In genomic region chr2:60698155-60698554, GRCm38 (mm10) we compare ENCODE assay signal across 9 mouse cellular contexts. TPM values are rescaled to one million over a fixed set of nuclear protein-coding genes. Genes with fewer than 3 reads are reported as not detected.
A peak's percentile ranks its signal among the peaks of the same experiment; 100 is the strongest.
DNase-seq lines count a peak whose midpoint lies in the region; ATAC-seq lines count a peak whose summit lies in the region.
"Had no signal": no experiment of that assay in that cellular context is flagged by ENCODE, and none has a peak within 500 bp of the region (broad histone marks: within the 10 kb centered on the region; RNA-seq: fewer than 3 reads in every experiment).

No protein-coding gene starts in this region.

- H3K4me2 ChIP-seq in liver, embryonic 12.5 days = no peak overlapping the region
- H3K4me2 ChIP-seq in stomach, embryonic 15.5 days = no peak overlapping the region
- H3K4me2 ChIP-seq in hindbrain, embryonic 16.5 days (ENCODE audit: low read length) = no peak overlapping the region

- no peak for ATAC-seq in liver, embryonic 12.5 days
- ATAC-seq in stomach, embryonic 15.5 days (ENCODE audit: insufficient read depth, low FRiP score, low read depth) = no peak
- no peak for ATAC-seq in hindbrain, embryonic 16.5 days

- H3K27ac ChIP-seq in liver, embryonic 12.5 days = no peak overlapping the region
- peak overlapping the region; percentile 28; the same call in 1 of the 2 replicates for H3K27ac ChIP-seq in stomach, embryonic 15.5 days
- no peak overlapping the region for H3K27ac ChIP-seq in hindbrain, embryonic 16.5 days (ENCODE audit: low read depth, low read length)

- H3K9ac ChIP-seq in liver, embryonic 12.5 days = no peak overlapping the region
- no peak overlapping the region for H3K9ac ChIP-seq in stomach, embryonic 15.5 days
- no peak overlapping the region for H3K9ac ChIP-seq in hindbrain, embryonic 16.5 days (ENCODE audit: low read depth, low read length)

- no peak overlapping the region for H3K4me3 ChIP-seq in liver, embryonic 12.5 days
- H3K4me3 ChIP-seq in stomach, embryonic 15.5 days (replicated peaks) = no peak overlapping the region
- H3K4me3 ChIP-seq in hindbrain, embryonic 16.5 days (ENCODE audit: low read length) = no peak overlapping the region

- H3K4me1 ChIP-seq in liver, embryonic 12.5 days = no peaks in the 10 kb centered on the region
- peaks cover 12% of the 10 kb centered on the region for H3K4me1 ChIP-seq in stomach, embryonic 15.5 days
- H3K4me1 ChIP-seq in hindbrain, embryonic 16.5 days (ENCODE audit: control insufficient read depth, insufficient read depth, low read depth, low read length) = no peaks in the 10 kb centered on the region; the same call in 1 of the 2 replicates

- intact Hi-C loops in gastrocnemius, postnatal 14 days (cut with DNase I; ENCODE audit: low total_unique reads) = no loop called here

- no peaks in the 10 kb centered on the region for H3K36me3 ChIP-seq in liver, embryonic 12.5 days
- no peaks in the 10 kb centered on the region for H3K36me3 ChIP-seq in stomach, embryonic 15.5 days
- no peaks in the 10 kb centered on the region for H3K36me3 ChIP-seq in hindbrain, embryonic 16.5 days (ENCODE audit: control insufficient read depth, insufficient read depth, low read length)

- no peaks in the 10 kb centered on the region for H3K9me3 ChIP-seq in liver, embryonic 12.5 days (replicated peaks)
- no peaks in the 10 kb centered on the region for H3K9me3 ChIP-seq in stomach, embryonic 15.5 days
- no peaks in the 10 kb centered on the region for H3K9me3 ChIP-seq in hindbrain, embryonic 16.5 days (ENCODE audit: control insufficient read depth, low read length)

- 31% methylated on average over 1 of the region's 1 CpGs for WGBS in liver, embryonic 12.5 days (ENCODE audit: insufficient replicate concordance)
- 36% methylated on average over 1 of the region's 1 CpGs for WGBS in stomach, embryonic 15.5 days
- 50% methylated on average over 1 of the region's 1 CpGs for WGBS in hindbrain, embryonic 16.5 days

- H3K27me3 ChIP-seq in liver, embryonic 12.5 days (replicated peaks) = no peaks in the 10 kb centered on the region
- no peaks in the 10 kb centered on the region for H3K27me3 ChIP-seq in stomach, embryonic 15.5 days (replicated peaks)
- H3K27me3 ChIP-seq in hindbrain, embryonic 16.5 days (replicated peaks; ENCODE audit: control insufficient read depth, insufficient read depth, low read length) = no peaks in the 10 kb centered on the region

- DNase-seq in liver = peak; percentile 11
- peak; percentile 47 for DNase-seq in gastrocnemius, postnatal 14 days
- peak; percentile 67 to 84 for DNase-seq in kidney, postnatal 25 days
- DNase-seq in layer of hippocampus, postnatal 25 days (ENCODE audit: extremely low spot score in 1 of 2, low spot score in 1 of 2) = no peak
- DNase-seq in cerebellum, adult 11-12 months = no peak

RNA-seq across cellular contexts. Expression of gene Itgb6, which starts 24.3 kb away (rescaled TPM):
- 0.04 and 0.08 TPM in 2 replicates for polyA plus RNA-seq in liver, embryonic 12.5 days (2016; fragmentation: Nextera tagmentation; extraction: Ambion mirVana)
- 10 to 100 TPM; 18.1 to 26.3 TPM for total RNA-seq in gastrocnemius, postnatal 14 days (2021)
- 10.1 and 13.2 TPM in 2 replicates for polyA plus RNA-seq in stomach, embryonic 15.5 days (2015; fragmentation: Nextera tagmentation; extraction: Ambion mirVana)
- total RNA-seq in layer of hippocampus, postnatal 25 days (2021) = under 1 TPM in 1 of 2 experiments, not detected in 1; 0.10 TPM
- polyA plus RNA-seq in hindbrain, embryonic 16.5 days (2015; fragmentation: Nextera tagmentation; extraction: Ambion mirVana) = 0.14 and 0.19 TPM in 2 replicates
- total RNA-seq: MEL had no signal

Comparison
In these comparisons a context has a peak if more than half of its experiments do, and no peak if none do; other contexts are left out.
1. DNase-seq: peak in liver (single experiment), gastrocnemius, postnatal 14 days (single experiment) and kidney, postnatal 25 days (2 of 2); none in layer of hippocampus, postnatal 25 days (0 of 2) and cerebellum, adult 11-12 months (single experiment).